Mouse (Mus musculus) kidney, embryonic 16.5 days (tissue): ENCODE measurements around the gene Gm10277. TPM values are rescaled to one million over a fixed set of nuclear protein-coding genes. Genes with fewer than 3 reads are reported as not detected.
A peak's percentile ranks its signal among the peaks of the same experiment; 100 is the strongest.
"Not testable (repeated sequence)": the region's sequence is repeated elsewhere in the genome, so short reads cannot be mapped to it uniquely, and the experiment has no call there.

Experiments
- ATAC-seq: fragments of 200-750 bp; cut with Nextera tagmentation; 2 replicates; pipeline ENCODE4 v1.8.0; 2017; ENCODE audit warnings: moderate TSS enrichment; ENCODE audit not compliant: low FRiP score, low TSS enrichment
- H3K27ac ChIP-seq: fragments of 300-500 bp; sonication (generic); 2 replicates; pipeline ENCODE4 v1.5.1; 2014; ENCODE audit warnings: low read length
- H3K27me3 ChIP-seq: fragments of 300-500 bp; sonication (generic); 2 replicates; pipeline ENCODE4 v1.6.1; 2014; ENCODE audit warnings: low read length, control low read depth, mixed read lengths; ENCODE audit not compliant: insufficient read depth
- H3K36me3 ChIP-seq: fragments of 300-500 bp; sonication (generic); 2 replicates; pipeline ENCODE4 v1.6.1; 2014; ENCODE audit warnings: low read length, control low read depth, mixed read lengths; ENCODE audit not compliant: insufficient read depth
- H3K4me1 ChIP-seq: fragments of 300-500 bp; sonication (generic); 2 replicates; pipeline ENCODE4 v1.6.1; 2014; ENCODE audit warnings: low read length, control low read depth, mixed read lengths; ENCODE audit not compliant: insufficient read depth
- H3K4me2 ChIP-seq: fragments of 300-500 bp; sonication (generic); replicated peaks from 2 replicates; pipeline ENCODE4 v1.6.1; 2014; ENCODE audit warnings: low read depth, low read length
- H3K4me3 ChIP-seq: fragments of 300-500 bp; sonication (generic); 2 replicates; pipeline ENCODE4 v1.5.1; 2014; ENCODE audit warnings: mild to moderate bottlenecking, low read length
- H3K9ac ChIP-seq: fragments of 300-500 bp; sonication (generic); replicated peaks from 2 replicates; pipeline ENCODE4 v1.6.1; 2014; ENCODE audit warnings: low read length
- H3K9me3 ChIP-seq: fragments of 300-500 bp; sonication (generic); 2 replicates; pipeline ENCODE4 v1.6.1; 2016; ENCODE audit warnings: low read length, control low read depth
- WGBS: fragments of 180-500 bp; shearing (Covaris S2); extraction: QIAGEN DNeasy Blood & Tissue Kit; methylation state at CpG from one replicate; pipeline ENCODE4 v1.1.7; 2014; 5-methylcytosine and 5-hydroxymethylcytosine counted together
- polyA plus RNA-seq: library from polyadenylated mRNA; unstranded; fragments of >200 nt; fragmentation: Nextera tagmentation; extraction: Ambion mirVana; gene quantifications from 2 replicates; pipeline ENCODE4 v1.2.1, GENCODE M21; 2015

Gene Gm10277
- polyA plus RNA-seq, 1 experiment from 2014 or later: 1.5 TPM

- peak; percentile 33; the same call in 1 of the 2 replicates for ATAC-seq
- H3K9ac ChIP-seq: peak overlapping the region; percentile 39; the same call in 1 of the 2 replicates
Measured at GRCm38 (mm10) chr11:77764694-77765458, 22.7 kb downstream of the Gm10277 start.

GRCm38 (mm10) chr11:77763673-77764340 lies 23.7 kb downstream of the Gm10277 start:
- peaks cover 38% of the 10 kb centered on the region for H3K4me1 ChIP-seq

More at GRCm38 (mm10) chr11:77764694-77765458, 22.7 kb downstream of the Gm10277 start:
- Histone ChIP-seq H3K4me3 (peak overlapping the region; percentile 80), H3K4me2 (peak overlapping the region; percentile 74), H3K36me3 (no peaks in the 10 kb centered on the region), H3K4me1 (peaks cover 43% of the 10 kb centered on the region), H3K27ac (peak overlapping the region; percentile 91), H3K9me3 (no peaks in the 10 kb centered on the region), H3K27me3 (no peaks in the 10 kb centered on the region)
- 48% methylated on average over 9 of the region's 9 CpGs for WGBS

DNA sequence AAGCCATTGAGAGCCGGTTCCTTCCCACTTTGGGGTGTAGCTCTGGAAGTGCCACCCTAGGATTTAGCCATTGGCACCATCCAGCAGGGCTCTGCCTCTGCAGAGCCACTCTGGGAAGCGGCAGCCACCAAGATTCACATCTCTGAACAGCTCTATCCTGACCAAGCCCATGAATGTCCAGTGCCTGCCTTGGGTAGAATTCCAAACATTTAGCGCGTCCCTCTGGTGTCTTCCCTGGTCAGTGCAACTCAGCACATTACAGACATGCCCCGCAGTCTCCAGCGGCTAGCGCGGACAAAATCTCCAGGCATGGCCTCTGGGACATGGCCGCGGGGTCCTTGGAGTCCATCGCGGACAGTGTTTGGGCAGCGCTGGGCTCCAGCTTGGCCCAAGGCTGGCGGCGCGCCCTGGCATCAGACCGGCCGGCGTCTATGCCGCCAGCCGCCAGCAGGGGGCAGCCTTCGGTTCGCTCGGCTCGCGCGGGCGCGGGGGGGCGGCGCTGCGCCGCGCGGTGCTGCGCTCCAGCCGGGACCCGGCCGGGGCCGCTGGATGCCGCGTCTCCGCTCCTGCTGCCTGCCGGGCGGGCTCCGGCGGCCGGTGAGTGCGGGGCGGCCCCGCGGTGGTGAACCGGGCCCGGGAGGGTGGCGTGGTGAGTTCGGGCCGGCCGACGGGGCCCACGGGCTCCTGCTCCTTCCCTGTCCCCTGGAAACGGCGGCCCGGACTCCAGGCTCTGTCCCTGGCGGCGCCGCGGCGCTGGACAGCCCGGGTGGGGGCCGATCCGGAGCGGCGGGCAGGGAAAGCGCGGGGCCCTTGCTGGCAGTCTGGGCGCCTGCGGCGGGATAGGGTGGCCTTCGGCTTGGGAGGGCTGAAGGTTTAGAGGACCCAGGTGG lies 24.5 kb downstream of the Gm10277 start, which contains the start of gene Myo18a:
TSS of gene Myo18a (plus strand) at position 464 of the 890 bp plus-strand sequence.
- Histone ChIP-seq H3K4me1 (peaks cover 38% of the 10 kb centered on the region), H3K27ac (peak within 1 kb of the TSS; percentile 91), H3K27me3 (no peaks in the 10 kb centered on the region), H3K4me3 (peak within 1 kb of the TSS; percentile 80), H3K36me3 (no peaks in the 10 kb centered on the region), H3K9ac (peak within 1 kb of the TSS; percentile 91), H3K4me2 (peak within 1 kb of the TSS; percentile 74), H3K9me3 (no peaks in the 10 kb centered on the region)
- WGBS: 2% methylated on average over 59 of the region's 79 CpGs
- ATAC-seq: peak; percentile 81

More at GRCm38 (mm10) chr11:77763673-77764340, 23.7 kb downstream of the Gm10277 start:
- Histone ChIP-seq H3K9ac (peak overlapping the region; percentile 91), H3K27me3 (no peaks in the 10 kb centered on the region), H3K9me3 (no peaks in the 10 kb centered on the region), H3K36me3 (no peaks in the 10 kb centered on the region), H3K27ac (peak overlapping the region; percentile 91), H3K4me2 (peak overlapping the region; percentile 74), H3K4me3 (peak overlapping the region; percentile 80)
- 5% methylated on average over 23 of the region's 26 CpGs for WGBS
- ATAC-seq: peak; percentile 36

DNA sequence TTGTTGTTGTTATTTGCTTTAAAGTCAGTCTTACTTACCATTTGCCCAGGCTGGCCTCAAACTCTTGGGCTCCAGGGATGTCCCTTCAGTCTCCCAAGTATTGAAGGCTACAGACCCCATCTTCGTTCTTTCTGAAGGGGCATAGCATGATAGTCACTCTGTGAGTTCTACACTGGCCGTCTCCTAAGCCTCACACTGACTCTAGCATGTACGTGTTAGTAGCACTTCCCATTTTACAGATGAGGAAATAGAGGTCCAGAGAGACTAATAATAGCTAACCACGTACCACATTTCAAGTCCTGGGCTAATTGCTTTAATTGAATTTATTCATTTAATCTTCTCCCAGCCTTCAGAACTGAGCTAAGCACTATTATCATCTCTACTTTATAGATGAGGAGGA lies 27.5 kb downstream of the Gm10277 start:
- H3K4me1 ChIP-seq: peaks cover 13% of the 10 kb centered on the region
- ATAC-seq: no peak
- H3K36me3 ChIP-seq: no peaks in the 10 kb centered on the region
- H3K27me3 ChIP-seq: no peaks in the 10 kb centered on the region
- no peak overlapping the region for H3K9ac ChIP-seq
- 87% methylated on average over 4 of the region's 4 CpGs for whole genome bisulfite sequencing
- H3K4me2 ChIP-seq: no peak overlapping the region
- no peak overlapping the region for H3K4me3 ChIP-seq
- H3K27ac ChIP-seq: no peak overlapping the region
- H3K9me3 ChIP-seq: no peaks in the 10 kb centered on the region

DNA sequence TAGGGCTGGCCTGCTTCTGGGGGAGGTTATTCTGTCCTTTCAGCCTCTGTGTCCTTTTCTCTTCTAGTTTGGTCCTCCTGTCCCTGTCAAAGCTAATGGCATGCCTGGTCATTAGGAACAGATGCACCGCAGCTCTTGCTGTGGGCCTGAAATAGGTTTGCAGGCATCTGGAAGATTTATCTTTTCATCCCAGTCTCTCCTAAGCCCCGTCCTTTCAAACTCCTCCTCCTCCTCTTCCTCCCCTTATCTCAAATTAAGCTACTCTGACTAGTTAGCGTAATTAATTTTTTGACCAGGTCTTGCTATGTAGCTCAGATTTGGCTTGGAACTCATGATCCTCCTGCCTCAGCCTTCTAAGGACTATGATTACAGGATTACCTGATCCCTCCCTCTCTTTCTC lies 34.1 kb downstream of the Gm10277 start:
- H3K4me1 ChIP-seq: no peaks in the 10 kb centered on the region
- no peaks in the 10 kb centered on the region for H3K36me3 ChIP-seq
- no peak for ATAC-seq
- no peak overlapping the region for H3K27ac ChIP-seq
- no peak overlapping the region for H3K4me3 ChIP-seq
- H3K9ac ChIP-seq: no peak overlapping the region
- no peaks in the 10 kb centered on the region for H3K27me3 ChIP-seq
- 59% methylated on average over 3 of the region's 3 CpGs for WGBS
- H3K9me3 ChIP-seq: no peaks in the 10 kb centered on the region
- no peak overlapping the region for H3K4me2 ChIP-seq

DNA sequence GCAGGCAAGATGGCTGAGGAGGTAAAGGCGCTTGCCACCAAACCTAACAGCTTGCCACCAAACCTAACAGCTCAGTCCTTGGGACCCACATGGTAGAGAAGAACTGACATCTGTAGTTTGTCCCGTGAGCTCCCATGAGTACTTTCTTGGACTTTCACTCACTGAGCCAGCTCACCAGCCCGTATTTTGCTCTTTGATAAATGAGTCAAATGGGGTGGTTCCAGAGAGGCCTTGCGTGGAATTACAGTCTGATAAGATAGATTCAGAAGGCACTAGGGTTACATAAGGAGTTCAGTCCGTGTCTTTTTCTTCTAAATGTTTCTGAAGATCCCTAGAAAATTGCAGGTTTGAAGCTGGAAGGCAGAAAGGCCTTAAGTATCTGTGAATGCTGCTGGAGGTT lies 35.0 kb downstream of the Gm10277 start:
- H3K9ac ChIP-seq: no peak overlapping the region
- WGBS: 77% methylated on average over 5 of the region's 5 CpGs
- H3K4me1 ChIP-seq: no peaks in the 10 kb centered on the region
- H3K4me3 ChIP-seq: no peak overlapping the region
- no peak for ATAC-seq
- no peaks in the 10 kb centered on the region for H3K27me3 ChIP-seq
- no peak overlapping the region for H3K4me2 ChIP-seq
- no peaks in the 10 kb centered on the region for H3K9me3 ChIP-seq
- no peak overlapping the region for H3K27ac ChIP-seq
- H3K36me3 ChIP-seq: no peaks in the 10 kb centered on the region

DNA sequence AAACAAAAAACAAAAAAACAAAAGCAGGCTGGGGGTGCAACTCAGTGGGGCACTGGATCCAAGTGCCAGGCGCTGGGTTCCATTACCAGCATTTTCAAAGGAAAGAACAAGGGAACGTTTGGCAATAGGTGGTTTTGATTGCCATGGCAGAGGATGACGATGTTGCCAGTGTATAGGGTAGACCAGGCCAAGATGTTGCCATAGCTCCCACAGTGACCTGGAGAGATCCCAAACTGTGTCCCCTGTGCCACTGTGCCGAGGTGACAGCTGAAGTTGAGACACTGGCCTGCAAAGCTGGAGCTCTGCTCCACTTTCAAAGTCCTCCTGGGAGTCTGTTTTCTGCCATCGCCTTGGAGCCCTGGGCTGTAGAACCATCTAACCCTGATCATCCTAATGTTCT lies 38.6 kb downstream of the Gm10277 start:
- 85% methylated on average over 5 of the region's 5 CpGs for WGBS
- Histone ChIP-seq H3K27me3 (no peaks in the 10 kb centered on the region), H3K9me3 (no peaks in the 10 kb centered on the region), H3K4me1 (no peaks in the 10 kb centered on the region), H3K4me3 (no peak overlapping the region), H3K27ac (no peak overlapping the region), H3K36me3 (no peaks in the 10 kb centered on the region), H3K9ac (no peak overlapping the region), H3K4me2 (no peak overlapping the region)
- ATAC-seq: no peak

DNA sequence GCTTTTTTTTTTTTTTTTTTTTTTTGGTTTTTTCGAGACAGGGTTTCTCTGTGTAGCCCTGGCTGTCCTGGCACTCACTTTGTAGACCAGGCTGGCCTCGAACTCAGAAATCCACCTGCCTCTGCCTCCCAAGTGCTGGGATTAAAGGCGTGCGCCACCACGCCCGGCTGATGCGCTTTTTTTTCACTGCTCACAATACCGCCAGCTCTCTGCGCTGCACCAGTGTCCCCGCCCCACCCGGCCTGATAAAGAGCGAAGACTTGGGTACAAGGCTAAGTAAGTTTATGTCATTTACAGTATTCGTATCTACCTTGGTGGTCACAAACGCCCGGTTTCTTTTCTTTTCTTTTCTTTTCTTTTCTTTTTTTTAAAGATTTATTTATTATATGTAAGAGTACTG lies 40.4 kb downstream of the Gm10277 start:
- not testable (repeated sequence) for ATAC-seq, H3K4me1 ChIP-seq, H3K27ac ChIP-seq, H3K4me3 ChIP-seq, H3K4me2 ChIP-seq, H3K9ac ChIP-seq, H3K36me3 ChIP-seq, H3K9me3 ChIP-seq, H3K27me3 ChIP-seq
- 97% methylated on average over 13 of the region's 15 CpGs for WGBS

DNA sequence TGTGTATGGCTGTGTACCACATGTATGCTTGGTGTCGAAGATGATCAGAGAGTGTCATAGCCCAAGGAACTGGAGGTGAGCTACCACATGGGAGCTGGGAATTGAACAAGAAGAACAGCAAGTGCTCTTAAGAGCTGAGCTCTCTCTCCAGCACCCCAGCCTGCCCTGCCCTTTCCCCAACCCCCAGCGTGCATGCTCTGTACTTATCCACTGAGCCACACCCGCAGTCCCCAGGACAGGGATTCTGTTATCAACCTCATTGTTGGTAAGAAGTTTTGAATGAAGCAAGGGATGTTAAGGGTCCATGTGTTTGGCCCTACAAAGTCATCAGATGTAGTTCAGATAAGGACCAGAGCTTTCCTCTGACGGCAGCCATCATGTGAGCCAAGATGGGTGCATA lies 40.9 kb downstream of the Gm10277 start:
- H3K4me3 ChIP-seq: no peak overlapping the region
- H3K9me3 ChIP-seq: no peaks in the 10 kb centered on the region
- no peak overlapping the region for H3K9ac ChIP-seq
- no peaks in the 10 kb centered on the region for H3K36me3 ChIP-seq
- no peak for ATAC-seq
- WGBS: 93% methylated on average over 4 of the region's 4 CpGs
- H3K4me1 ChIP-seq: no peaks in the 10 kb centered on the region
- no peaks in the 10 kb centered on the region for H3K27me3 ChIP-seq
- H3K27ac ChIP-seq: no peak overlapping the region
- no peak overlapping the region for H3K4me2 ChIP-seq
